Mouse (Mus musculus): ENCODE results near the gene Negr1. TPM values are rescaled to one million over a fixed set of nuclear protein-coding genes. Genes with fewer than 3 reads are reported as not detected.

Negr1 gene
- polyA plus RNA-seq, 1 experiment from 2014 or later, result 4.2 TPM

GRCm38 (mm10) chr3:157209386-157209785 is 647.8 kb downstream of the Negr1 start:
- DNase-seq (ENCODE audit: low spot score) (no peak), ATAC-seq (ENCODE audit: insufficient read depth, low FRiP score, low TSS enrichment) (no peak)
- Histone ChIP-seq H3K4me3 (ENCODE audit: low read depth, low read length) (no peak overlapping the region), H3K36me3 (ENCODE audit: control insufficient read depth, insufficient read depth, low read length) (no peaks in the 10 kb centered on the region), H3K27me3 (ENCODE audit: control insufficient read depth, insufficient read depth, low read length) (no peaks in the 10 kb centered on the region), H3K9me3 (ENCODE audit: control insufficient read depth, low read length) (no peaks in the 10 kb centered on the region), H3K4me1 (ENCODE audit: control insufficient read depth, insufficient read depth, low read length) (no peaks in the 10 kb centered on the region), H3K9ac (ENCODE audit: low read length) (no peak overlapping the region), H3K4me2 (ENCODE audit: low read depth) (no peak overlapping the region), H3K27ac (ENCODE audit: low read depth, low read length) (no peak overlapping the region)
- WGBS, result 78% methylated on average over 2 of the region's 2 CpGs

- Histone ChIP-seq H3K27ac (ENCODE audit: low read depth, low read length) (no peak overlapping the region), H3K36me3 (ENCODE audit: control insufficient read depth, insufficient read depth, low read length) (no peaks in the 10 kb centered on the region), H3K4me1 (ENCODE audit: control insufficient read depth, insufficient read depth, low read length) (0 out of 2 replicates have a peak, but pooled peaks cover 3% of the 10 kb centered on the region), H3K9ac (ENCODE audit: low read length) (no peak overlapping the region), H3K27me3 (ENCODE audit: control insufficient read depth, insufficient read depth, low read length) (no peaks in the 10 kb centered on the region), H3K9me3 (ENCODE audit: control insufficient read depth, low read length) (no peaks in the 10 kb centered on the region), H3K4me3 (ENCODE audit: low read depth, low read length) (no peak overlapping the region), H3K4me2 (ENCODE audit: low read depth) (no peak overlapping the region)
- DNase-seq (ENCODE audit: low spot score) (no peak), ATAC-seq (ENCODE audit: insufficient read depth, low FRiP score, low TSS enrichment) (no peak)
- 75% methylated on average over 5 of the region's 5 CpGs for WGBS
Measured at GRCm38 (mm10) chr3:157215937-157216719, 654.5 kb downstream of the Negr1 start.

GRCm38 (mm10) chr3:157217794-157218193 is 656.2 kb downstream of the Negr1 start:
- ATAC-seq (ENCODE audit: insufficient read depth, low FRiP score, low TSS enrichment) (0 out of 2 replicates have a peak, but pooled peaks have one; percentile 17), DNase-seq (ENCODE audit: low spot score) (no peak)
- H3K4me1 ChIP-seq (ENCODE audit: control insufficient read depth, insufficient read depth, low read length), result 0 out of 2 replicates have a peak, but pooled peaks cover 3% of the 10 kb centered on the region
- no peak overlapping the region for H3K4me2 ChIP-seq (ENCODE audit: low read depth)
- H3K27me3 ChIP-seq (ENCODE audit: control insufficient read depth, insufficient read depth, low read length), result no peaks in the 10 kb centered on the region
- WGBS, result 37% methylated on average over 2 of the region's 2 CpGs
- no peak overlapping the region for H3K27ac ChIP-seq (ENCODE audit: low read depth, low read length)
- H3K36me3 ChIP-seq (ENCODE audit: control insufficient read depth, insufficient read depth, low read length), result no peaks in the 10 kb centered on the region
- H3K9me3 ChIP-seq (ENCODE audit: control insufficient read depth, low read length), result no peaks in the 10 kb centered on the region
- no peak overlapping the region for H3K4me3 ChIP-seq (ENCODE audit: low read depth, low read length)
- H3K9ac ChIP-seq (ENCODE audit: low read length), result no peak overlapping the region

- Histone ChIP-seq H3K9ac (ENCODE audit: low read length) (no peak overlapping the region), H3K27ac (ENCODE audit: low read depth, low read length) (no peak overlapping the region), H3K9me3 (ENCODE audit: control insufficient read depth, low read length) (no peaks in the 10 kb centered on the region), H3K27me3 (ENCODE audit: control insufficient read depth, insufficient read depth, low read length) (no peaks in the 10 kb centered on the region), H3K36me3 (ENCODE audit: control insufficient read depth, insufficient read depth, low read length) (no peaks in the 10 kb centered on the region), H3K4me2 (ENCODE audit: low read depth) (no peak overlapping the region), H3K4me1 (ENCODE audit: control insufficient read depth, insufficient read depth, low read length) (no peaks in the 10 kb centered on the region), H3K4me3 (ENCODE audit: low read depth, low read length) (no peak overlapping the region)
- 38% methylated on average over 4 of the region's 4 CpGs for WGBS
- peak; percentile 30 for DNase-seq (ENCODE audit: low spot score)
- ATAC-seq (ENCODE audit: insufficient read depth, low FRiP score, low TSS enrichment), result peak; percentile 64; the same call in 1 of the 2 replicates
Measured at GRCm38 (mm10) chr3:157224920-157225319, 663.3 kb downstream of the Negr1 start.

GRCm38 (mm10) chr3:157232723-157233122 is 671.1 kb downstream of the Negr1 start:
- WGBS, result 42% methylated on average over 5 of the region's 5 CpGs
- no peaks in the 10 kb centered on the region for H3K27me3 ChIP-seq (ENCODE audit: control insufficient read depth, insufficient read depth, low read length)
- H3K4me2 ChIP-seq (ENCODE audit: low read depth), result no peak overlapping the region
- H3K36me3 ChIP-seq (ENCODE audit: control insufficient read depth, insufficient read depth, low read length), result no peaks in the 10 kb centered on the region
- no peaks in the 10 kb centered on the region for H3K4me1 ChIP-seq (ENCODE audit: control insufficient read depth, insufficient read depth, low read length)
- ATAC-seq (ENCODE audit: insufficient read depth, low FRiP score, low TSS enrichment) (peak; percentile 53; the same call in 1 of the 2 replicates), DNase-seq (ENCODE audit: low spot score) (peak; percentile 61)
- no peak overlapping the region for H3K4me3 ChIP-seq (ENCODE audit: low read depth, low read length)
- no peak overlapping the region for H3K27ac ChIP-seq (ENCODE audit: low read depth, low read length)
- H3K9ac ChIP-seq (ENCODE audit: low read length), result no peak overlapping the region
- no peaks in the 10 kb centered on the region for H3K9me3 ChIP-seq (ENCODE audit: control insufficient read depth, low read length)

GRCm38 (mm10) chr3:157240240-157240639 is 678.6 kb downstream of the Negr1 start:
- ATAC-seq (ENCODE audit: insufficient read depth, low FRiP score, low TSS enrichment) (no peak), DNase-seq (ENCODE audit: low spot score) (no peak)
- Histone ChIP-seq H3K36me3 (ENCODE audit: control insufficient read depth, insufficient read depth, low read length) (no peaks in the 10 kb centered on the region), H3K4me2 (ENCODE audit: low read depth) (no peak overlapping the region), H3K9me3 (ENCODE audit: control insufficient read depth, low read length) (no peaks in the 10 kb centered on the region), H3K27ac (ENCODE audit: low read depth, low read length) (no peak overlapping the region), H3K27me3 (ENCODE audit: control insufficient read depth, insufficient read depth, low read length) (no peaks in the 10 kb centered on the region), H3K4me1 (ENCODE audit: control insufficient read depth, insufficient read depth, low read length) (no peaks in the 10 kb centered on the region), H3K9ac (ENCODE audit: low read length) (no peak overlapping the region), H3K4me3 (ENCODE audit: low read depth, low read length) (no peak overlapping the region)
- WGBS, result 90% methylated on average over 1 of the region's 1 CpGs

GRCm38 (mm10) chr3:157255446-157255845 is 693.9 kb downstream of the Negr1 start:
- Histone ChIP-seq H3K36me3 (ENCODE audit: control insufficient read depth, insufficient read depth, low read length) (no peaks in the 10 kb centered on the region), H3K9ac (ENCODE audit: low read length) (no peak overlapping the region), H3K27ac (ENCODE audit: low read depth, low read length) (no peak overlapping the region), H3K9me3 (ENCODE audit: control insufficient read depth, low read length) (no peaks in the 10 kb centered on the region), H3K4me2 (ENCODE audit: low read depth) (no peak overlapping the region), H3K4me1 (ENCODE audit: control insufficient read depth, insufficient read depth, low read length) (no peaks in the 10 kb centered on the region), H3K4me3 (ENCODE audit: low read depth, low read length) (no peak overlapping the region), H3K27me3 (ENCODE audit: control insufficient read depth, insufficient read depth, low read length) (no peaks in the 10 kb centered on the region)
- ATAC-seq (ENCODE audit: insufficient read depth, low FRiP score, low TSS enrichment) (no peak), DNase-seq (ENCODE audit: low spot score) (no peak)
- WGBS, result 63% methylated on average over 1 of the region's 1 CpGs

GRCm38 (mm10) chr3:157255863-157256262 is 694.3 kb downstream of the Negr1 start:
- DNase-seq (ENCODE audit: low spot score), result no peak
- H3K9ac ChIP-seq (ENCODE audit: low read length), result no peak overlapping the region
- no peaks in the 10 kb centered on the region for H3K9me3 ChIP-seq (ENCODE audit: control insufficient read depth, low read length)
- no peak overlapping the region for H3K4me2 ChIP-seq (ENCODE audit: low read depth)
- no peaks in the 10 kb centered on the region for H3K36me3 ChIP-seq (ENCODE audit: control insufficient read depth, insufficient read depth, low read length)
- no peaks in the 10 kb centered on the region for H3K4me1 ChIP-seq (ENCODE audit: control insufficient read depth, insufficient read depth, low read length)
- H3K27me3 ChIP-seq (ENCODE audit: control insufficient read depth, insufficient read depth, low read length), result no peaks in the 10 kb centered on the region
- H3K4me3 ChIP-seq (ENCODE audit: low read depth, low read length), result no peak overlapping the region
- H3K27ac ChIP-seq (ENCODE audit: low read depth, low read length), result no peak overlapping the region
- ATAC-seq (ENCODE audit: insufficient read depth, low FRiP score, low TSS enrichment), result no peak
- WGBS, result 46% methylated on average over 3 of the region's 3 CpGs

- DNase-seq (ENCODE audit: low spot score) (no peak), ATAC-seq (ENCODE audit: insufficient read depth, low FRiP score, low TSS enrichment) (no peak)
- Histone ChIP-seq H3K9ac (ENCODE audit: low read length) (no peak overlapping the region), H3K27ac (ENCODE audit: low read depth, low read length) (no peak overlapping the region), H3K9me3 (ENCODE audit: control insufficient read depth, low read length) (no peaks in the 10 kb centered on the region), H3K36me3 (ENCODE audit: control insufficient read depth, insufficient read depth, low read length) (no peaks in the 10 kb centered on the region), H3K27me3 (ENCODE audit: control insufficient read depth, insufficient read depth, low read length) (no peaks in the 10 kb centered on the region), H3K4me2 (ENCODE audit: low read depth) (no peak overlapping the region), H3K4me1 (ENCODE audit: control insufficient read depth, insufficient read depth, low read length) (no peaks in the 10 kb centered on the region), H3K4me3 (ENCODE audit: low read depth, low read length) (no peak overlapping the region)
- 69% methylated on average over 4 of the region's 4 CpGs for WGBS
Measured at GRCm38 (mm10) chr3:157268742-157269141, 707.1 kb downstream of the Negr1 start.

Data from neural tube, embryonic 11.5 days (tissue).